Mouse (Mus musculus): Measurements from ENCODE around the gene Scarb1. TPM values are rescaled to one million over a fixed set of nuclear protein-coding genes. Genes with fewer than 3 reads are reported as not detected.

The Scarb1 gene
- 37.7 and 41.7 TPM in 2 replicates for polyA plus RNA-seq (2012; rRNA removed)

DNA sequence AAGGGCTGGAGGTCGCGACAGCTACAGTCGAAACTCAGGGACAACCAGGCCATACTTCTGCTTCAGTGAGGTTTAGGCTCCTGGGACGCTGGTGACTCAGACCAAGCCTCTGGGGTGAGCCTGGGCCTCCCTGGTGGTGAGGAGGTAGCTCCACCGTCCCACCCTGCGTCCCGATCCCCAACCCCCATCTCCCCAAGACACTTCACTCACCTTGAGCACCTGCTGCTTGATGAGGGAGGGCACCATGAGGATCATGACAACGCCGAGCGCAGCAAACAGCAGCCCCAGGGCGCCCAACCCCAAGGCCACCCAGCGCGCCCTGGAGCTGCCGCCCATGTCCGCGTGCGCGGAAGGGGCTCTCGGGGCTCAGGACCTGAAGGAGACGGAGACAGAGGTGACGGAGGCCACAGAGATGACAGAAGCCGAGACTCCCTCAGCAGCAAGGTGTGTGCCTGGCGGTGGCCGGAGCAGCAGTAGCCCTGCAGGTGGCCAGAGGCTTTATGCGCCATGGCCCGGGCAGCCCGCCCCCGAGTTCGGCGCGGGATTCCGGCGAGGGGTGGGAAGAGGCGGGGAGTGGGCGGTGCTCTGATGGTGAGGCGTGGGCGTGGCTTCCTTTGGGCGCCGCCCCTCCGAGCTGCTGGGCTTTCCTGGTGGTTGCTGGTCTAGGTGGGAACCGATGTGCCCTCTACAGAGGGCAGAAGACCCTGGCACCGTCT, at the start of gene Scarb1:
TSS of gene Scarb1 (minus strand) at position 548 of the 716 bp plus-strand sequence.

DNA sequence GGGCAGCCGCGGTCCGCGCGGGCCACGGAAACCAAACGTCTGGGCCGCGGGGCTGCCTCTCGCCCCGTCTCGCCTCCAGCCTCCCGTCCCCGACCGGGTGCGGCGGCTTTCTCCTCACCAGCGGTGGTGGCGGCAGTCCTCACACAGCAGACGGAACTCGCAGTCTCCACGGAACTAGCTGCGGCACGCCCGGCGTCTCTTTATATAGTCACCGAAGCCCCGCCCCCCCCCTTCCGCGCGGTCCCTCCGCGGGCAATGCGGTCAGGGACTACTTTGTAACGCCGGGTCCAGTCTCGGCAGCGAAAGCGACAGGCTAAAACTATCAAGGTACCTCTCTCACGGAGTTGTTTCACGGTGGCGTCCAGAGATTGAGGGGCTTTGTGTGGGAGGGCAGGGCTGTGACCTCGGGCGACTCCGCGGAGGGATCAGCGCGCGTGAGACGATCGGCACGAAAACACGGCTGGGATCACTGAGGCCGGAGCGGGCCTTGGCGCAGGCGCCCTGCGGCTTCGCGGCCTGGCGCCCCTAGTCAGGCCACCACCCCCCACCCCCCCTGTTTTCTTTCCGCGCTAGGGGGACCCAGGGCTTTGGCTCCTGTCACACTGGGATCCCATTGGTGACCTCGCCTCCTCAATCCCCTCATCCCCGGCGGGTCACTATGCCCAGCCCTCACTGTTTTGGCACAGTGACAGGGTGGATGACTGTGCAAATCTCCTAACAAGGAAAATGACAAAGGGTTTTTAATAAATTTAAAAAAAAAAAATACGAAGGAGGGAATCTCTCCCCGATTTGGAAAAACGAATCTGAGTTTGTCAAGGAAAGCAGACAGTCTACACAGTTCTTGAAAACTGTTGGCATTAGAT, 48.9 kb upstream of the Scarb1 start, which contains the start of gene Ubc:
TSS of gene Ubc (minus strand) at position 624 of the 863 bp plus-strand sequence.

DNA sequence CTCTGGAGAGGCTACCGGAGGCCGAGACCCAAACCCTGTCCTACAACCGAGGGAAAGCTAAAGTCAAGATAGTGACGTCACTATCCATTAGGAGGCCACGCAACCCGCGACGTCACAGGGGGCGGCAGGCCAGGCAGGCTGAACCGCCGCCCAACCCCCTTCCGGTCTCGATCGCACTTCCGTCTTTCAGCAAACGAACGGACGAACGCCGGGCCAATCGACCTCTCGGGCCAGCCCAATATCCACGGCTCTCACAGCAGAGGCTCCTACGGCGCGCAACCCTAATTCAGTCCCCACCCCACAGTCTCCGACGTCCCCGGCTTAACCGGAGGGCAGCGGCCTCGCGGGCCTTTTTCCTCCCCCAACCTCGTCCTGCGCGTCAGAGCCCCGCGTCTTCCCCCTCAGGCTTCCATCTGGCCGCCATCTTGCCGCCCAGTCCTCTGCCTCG, 48.3 kb upstream of the Scarb1 start, which contains the start of gene Gm10382:
TSS of gene Gm10382 (plus strand) at position 192 of the 448 bp plus-strand sequence.

Other genes starting within 250 kb of the Scarb1 start
- gene Ncor2, start 161.9 kb downstream of the Scarb1 start, polyA plus RNA-seq (2012; rRNA removed): 46.7 and 60.3 TPM in 2 replicates
- 0.28 and 0.29 TPM in 2 replicates for gene Gm10382, start 48.2 kb upstream of the Scarb1 start, polyA plus RNA-seq (2012; rRNA removed)
- gene Ubc, start 49.1 kb upstream of the Scarb1 start, polyA plus RNA-seq (2012; rRNA removed): 708 and 739 TPM in 2 replicates
- 21.9 and 28.2 TPM in 2 replicates for gene Dhx37, start 93.0 kb upstream of the Scarb1 start, polyA plus RNA-seq (2012; rRNA removed)
- gene Bri3bp, start 100.5 kb upstream of the Scarb1 start, polyA plus RNA-seq (2012; rRNA removed): 15.3 and 15.8 TPM in 2 replicates
- gene Aacs, start 134.7 kb upstream of the Scarb1 start, polyA plus RNA-seq (2012; rRNA removed): 58.1 and 62.2 TPM in 2 replicates
- 4.9 and 5.4 TPM in 2 replicates for gene Tmem132b, start 190.7 kb upstream of the Scarb1 start, polyA plus RNA-seq (2012; rRNA removed)

All from central nervous system, embryonic 14 days (tissue).